Mouse (Mus musculus): ENCODE data around the gene Gm37419.

DNA sequence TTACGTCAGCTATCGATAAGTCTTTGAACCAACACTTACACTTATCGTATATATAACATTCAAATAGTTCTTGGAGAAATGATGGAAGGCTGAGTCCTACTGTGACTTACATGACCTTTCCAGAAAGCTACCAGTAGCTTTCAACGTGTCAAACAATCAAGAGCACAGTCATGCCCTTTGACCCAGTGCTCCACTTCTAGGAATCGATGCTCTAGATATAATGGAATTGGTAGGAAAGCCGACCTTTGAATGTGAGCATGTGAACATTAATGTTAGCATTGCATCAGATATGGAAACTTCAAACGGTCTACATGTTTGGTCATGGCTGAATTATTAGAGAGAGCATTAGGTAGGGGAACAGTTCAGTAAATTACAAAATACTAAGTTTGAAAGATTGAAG, 8.1 kb downstream of the Gm37419 start:
- TF ChIP-seq POLR2A (IDR thresholded peaks at IDR 0.05; ENCODE audit: low read depth, low read length) (no peak), CTCF (IDR thresholded peaks at IDR 0.05; ENCODE audit: borderline replicate concordance, insufficient read depth, low read length) (no peak)
